Mouse (Mus musculus) large intestine, adult 2 months (tissue): ENCODE results near the gene Cdc27. TPM values are rescaled to one million over a fixed set of nuclear protein-coding genes. Genes with fewer than 3 reads are reported as not detected.
"Not testable (repeated sequence)": the region's sequence is repeated elsewhere in the genome, so short reads cannot be mapped to it uniquely, and the experiment has no call there.

Experiments
- DNase-seq: peaks from one replicate; pipeline ENCODE4 v3.0.0-alpha.2; 2012; ENCODE audit warnings: low read depth, low spot score
- WGBS: fragments of 180-500 bp; shearing (Covaris S2); methylation state at CpG from one replicate; pipeline ENCODE4 v1.1.7; 2018; 5-methylcytosine and 5-hydroxymethylcytosine counted together
- polyA plus RNA-seq: library from polyadenylated mRNA; depleted of rRNA; stranded (reverse); fragments of >200 nt; gene quantifications from 2 replicates; pipeline ENCODE4 v1.2.3, GENCODE M21; 2012

Cdc27 gene
- polyA plus RNA-seq, 1 experiment = 3.8 TPM

DNA sequence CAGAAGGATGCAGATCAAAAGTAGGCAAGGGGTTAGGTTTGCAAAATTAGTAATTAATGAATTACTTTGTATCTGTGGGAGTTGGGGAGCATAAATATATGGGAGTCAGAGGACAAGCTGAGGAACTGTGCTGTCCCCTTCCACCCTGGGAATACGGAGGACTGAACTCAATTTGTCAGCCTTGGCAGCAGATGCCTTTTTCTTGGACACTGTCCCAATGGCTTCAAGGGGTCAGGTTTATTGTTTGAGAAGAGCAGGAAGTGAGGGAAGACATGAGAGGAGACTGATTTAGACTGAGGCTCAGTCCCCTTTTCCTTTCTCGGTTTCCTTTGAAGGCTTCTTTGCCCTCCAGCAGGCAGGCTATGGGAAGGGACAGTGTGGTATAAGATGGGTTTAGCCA, 22.1 kb upstream of the Cdc27 start:
- no peak for DNase-seq
- 34% methylated on average over 2 of the region's 2 CpGs for WGBS

DNA sequence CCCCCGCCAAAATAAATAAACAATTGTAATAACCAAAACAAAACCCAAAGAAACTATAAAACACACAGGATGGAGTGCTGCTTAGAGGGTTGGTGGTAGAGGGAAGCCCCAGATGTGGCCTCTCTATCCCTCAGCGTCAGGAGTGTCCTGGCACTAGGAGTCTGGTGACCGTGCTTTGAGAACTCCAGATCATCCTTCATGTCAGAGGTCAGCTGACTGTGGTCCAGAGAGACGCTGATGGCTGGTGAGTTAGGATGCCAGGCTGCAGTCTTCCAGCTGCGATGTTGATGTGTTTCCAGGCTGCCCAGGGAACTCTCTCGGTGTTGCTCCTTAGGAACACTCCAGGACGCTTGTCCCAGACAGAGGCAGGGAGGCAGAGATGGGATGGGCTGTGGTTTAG, 21.7 kb upstream of the Cdc27 start:
- DNase-seq = no peak
- WGBS = 70% methylated on average over 7 of the region's 7 CpGs

DNA sequence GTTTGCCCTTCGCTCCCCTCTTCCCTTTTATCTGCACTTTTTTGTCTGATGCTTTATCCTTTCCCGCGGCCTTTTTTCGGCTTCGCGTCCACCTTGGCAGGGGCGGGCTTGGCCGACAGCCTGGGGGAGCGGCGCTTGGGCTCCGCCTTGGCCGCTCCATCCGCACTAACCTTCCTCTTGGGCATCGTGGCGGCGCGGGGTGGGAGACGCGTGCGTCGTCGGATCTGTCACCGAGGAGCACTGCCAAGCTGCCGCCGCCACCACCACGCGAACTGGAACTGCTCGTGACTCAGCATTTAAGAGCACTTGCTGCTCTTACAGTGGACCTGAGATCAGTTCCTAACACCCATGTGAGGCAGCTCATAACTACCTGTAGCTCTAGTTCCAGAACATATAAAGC, 21.0 kb upstream of the Cdc27 start:
- WGBS = 4% methylated on average over 28 of the region's 28 CpGs
- not testable (repeated sequence) for DNase-seq

DNA sequence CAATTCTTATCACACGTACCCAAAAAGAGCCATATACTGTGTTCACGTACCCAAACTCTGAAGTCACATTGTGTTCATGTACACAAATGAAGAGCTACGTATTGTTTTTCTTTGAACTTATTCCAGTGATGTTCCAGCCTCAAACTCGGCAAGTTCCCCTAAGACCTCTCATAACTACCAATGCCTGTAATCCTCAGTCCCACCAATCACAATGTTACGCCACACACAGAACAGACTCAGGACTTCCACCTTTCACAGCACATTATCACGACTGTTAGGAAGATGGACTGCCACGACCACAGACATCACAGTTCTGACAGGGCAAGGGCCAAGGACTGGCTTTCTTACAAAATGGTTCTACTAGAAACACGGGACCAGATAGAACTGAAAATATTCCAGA, 20.1 kb upstream of the Cdc27 start:
- 88% methylated on average over 8 of the region's 8 CpGs for WGBS
- not testable (repeated sequence) for DNase-seq

DNA sequence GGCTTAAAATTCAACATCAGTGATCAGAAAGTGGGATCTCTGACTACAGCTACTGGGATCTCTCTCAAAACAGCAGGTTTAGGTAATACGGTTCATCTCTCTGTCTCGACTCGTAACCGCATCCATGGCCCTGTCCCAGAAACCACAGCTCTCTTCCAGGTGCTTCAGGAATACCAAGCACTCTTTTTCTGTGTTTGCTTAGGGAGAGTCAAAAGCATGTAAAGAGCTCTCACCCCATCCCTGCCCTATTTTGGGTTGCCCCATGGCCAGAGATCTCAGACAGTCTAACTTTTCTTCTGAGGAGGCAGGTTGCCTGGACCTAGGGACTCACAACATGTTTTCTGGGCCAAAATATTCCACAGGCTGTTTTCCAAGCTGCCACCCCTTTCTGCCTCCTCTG, 17.9 kb upstream of the Cdc27 start:
- WGBS = 83% methylated on average over 4 of the region's 4 CpGs
- DNase-seq = no peak

DNA sequence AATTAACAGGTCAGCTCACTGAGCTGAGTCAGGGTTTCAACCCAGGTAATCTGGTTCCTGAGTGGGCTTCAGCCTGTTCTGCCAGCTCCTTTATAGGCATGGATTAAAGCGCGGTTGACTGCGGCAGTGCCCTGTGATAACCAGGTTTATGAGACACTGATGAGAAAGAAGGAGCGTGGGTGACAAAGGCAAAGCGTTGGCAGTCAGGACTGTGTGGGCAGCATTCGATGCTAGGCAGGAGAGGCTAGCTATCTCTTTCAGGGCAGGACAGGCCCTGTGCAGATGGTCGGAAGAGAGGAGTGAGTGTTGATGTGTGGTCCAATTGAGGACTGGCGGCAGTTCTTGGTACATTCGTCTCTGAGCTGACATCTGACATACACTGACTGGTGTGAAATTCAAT, 17.3 kb upstream of the Cdc27 start:
- WGBS = 88% methylated on average over 9 of the region's 9 CpGs

DNA sequence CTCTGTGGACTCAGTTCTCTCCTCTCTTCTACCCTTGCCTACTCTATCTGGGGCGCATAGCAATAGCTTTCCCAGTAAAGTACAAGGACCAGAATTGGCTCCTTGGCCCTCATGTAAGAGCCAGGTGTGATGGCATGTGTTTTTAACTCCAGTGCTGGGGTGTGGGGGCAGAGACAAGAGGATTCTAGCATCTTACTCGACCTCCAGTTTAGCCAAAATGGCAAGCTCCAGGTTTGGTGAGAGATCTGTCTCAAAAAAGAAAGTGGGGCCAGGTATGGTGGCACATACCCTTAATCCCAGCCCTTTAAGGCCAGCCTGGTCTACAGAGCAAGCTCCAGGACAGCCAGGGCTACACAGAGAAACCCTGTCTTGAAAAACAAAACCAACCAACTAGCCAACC, 16.4 kb upstream of the Cdc27 start:
- WGBS = 83% methylated on average over 2 of the region's 2 CpGs
- no peak for DNase-seq

More for the DNA sequence above, 17.3 kb upstream of the Cdc27 start:
- DNase-seq = no peak

DNA sequence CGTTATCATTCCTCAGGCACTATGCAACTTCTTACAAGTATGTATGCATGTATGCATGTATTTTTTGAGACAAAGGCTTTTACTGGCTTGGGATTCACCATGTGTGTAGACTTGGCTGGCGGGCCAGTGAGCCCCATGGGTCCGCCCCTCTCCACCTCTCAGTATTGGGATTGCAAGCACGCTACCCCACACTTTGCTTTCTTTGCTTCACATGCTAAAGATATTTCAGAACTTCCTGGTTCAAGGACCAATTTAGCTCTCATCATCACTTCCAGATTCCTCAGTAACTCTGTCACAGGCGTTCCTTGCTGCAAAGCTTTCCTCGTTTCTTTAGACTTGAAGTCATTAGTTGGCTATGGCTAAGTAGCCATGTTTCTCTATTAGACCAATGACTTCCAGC, 15.7 kb upstream of the Cdc27 start:
- no peak for DNase-seq
- 80% methylated on average over 6 of the region's 6 CpGs for WGBS

DNA sequence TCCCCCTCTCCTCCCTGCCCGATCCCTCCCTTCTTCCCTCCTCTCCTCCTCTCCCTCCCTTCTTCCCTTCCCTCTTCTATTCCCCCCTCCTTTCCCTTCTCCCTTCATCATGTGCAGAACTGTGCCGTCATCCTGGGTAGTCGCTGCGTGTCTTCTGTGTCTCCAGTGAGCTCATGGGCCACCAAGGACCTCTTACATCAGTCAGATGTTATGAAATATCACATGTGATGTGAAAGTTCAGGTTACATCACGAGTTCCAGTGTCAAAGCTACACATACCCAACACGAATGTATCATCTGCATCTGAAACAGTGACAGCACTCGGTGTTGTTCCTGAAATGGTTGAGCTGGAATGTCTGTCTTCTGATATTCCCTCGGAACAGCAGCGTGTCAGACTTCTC, 14.8 kb upstream of the Cdc27 start:
- no peak for DNase-seq
- WGBS = 80% methylated on average over 9 of the region's 9 CpGs

DNA sequence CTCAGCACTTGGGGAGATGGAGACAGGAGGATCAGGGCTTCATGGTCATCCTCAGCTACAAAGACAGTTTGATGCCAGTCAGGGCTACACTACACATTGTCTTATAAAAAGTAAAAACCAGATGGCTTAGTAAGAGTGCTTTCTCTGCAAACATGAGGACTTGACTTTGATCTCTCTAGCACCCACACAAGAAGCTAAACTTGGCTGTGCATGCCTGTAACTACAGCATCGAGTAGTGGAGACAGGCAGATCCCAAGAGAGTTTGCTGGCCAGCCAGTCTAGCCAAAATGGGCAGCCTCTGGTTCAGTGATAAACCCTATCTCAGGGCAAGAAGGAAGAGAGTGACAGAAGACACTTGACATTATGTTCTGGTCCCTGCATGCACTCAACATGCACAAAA, 13.1 kb upstream of the Cdc27 start:
- no peak for DNase-seq
- WGBS = 41% methylated on average over 1 of the region's 1 CpGs

DNA sequence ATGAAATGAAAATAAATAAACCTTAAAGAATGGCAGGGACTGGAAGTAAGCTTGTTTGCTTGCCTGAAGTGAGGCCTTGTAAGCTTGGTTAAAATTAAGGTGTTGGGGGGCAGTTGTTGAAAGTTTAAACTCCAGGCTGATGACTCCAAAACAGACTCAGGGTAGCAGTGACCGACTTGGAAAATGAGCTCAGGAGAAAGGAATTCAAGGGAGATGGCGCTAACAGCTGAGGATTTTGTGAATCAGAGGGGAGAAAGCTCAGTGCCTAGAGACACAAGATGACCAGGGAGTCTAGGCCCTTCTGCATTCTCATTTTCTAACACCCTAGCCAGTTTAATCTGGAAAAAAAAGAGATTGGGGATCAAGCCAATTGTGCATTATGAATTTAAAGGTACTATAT, 10.6 kb upstream of the Cdc27 start:
- no peak for DNase-seq
- WGBS = 44% methylated on average over 2 of the region's 2 CpGs

DNA sequence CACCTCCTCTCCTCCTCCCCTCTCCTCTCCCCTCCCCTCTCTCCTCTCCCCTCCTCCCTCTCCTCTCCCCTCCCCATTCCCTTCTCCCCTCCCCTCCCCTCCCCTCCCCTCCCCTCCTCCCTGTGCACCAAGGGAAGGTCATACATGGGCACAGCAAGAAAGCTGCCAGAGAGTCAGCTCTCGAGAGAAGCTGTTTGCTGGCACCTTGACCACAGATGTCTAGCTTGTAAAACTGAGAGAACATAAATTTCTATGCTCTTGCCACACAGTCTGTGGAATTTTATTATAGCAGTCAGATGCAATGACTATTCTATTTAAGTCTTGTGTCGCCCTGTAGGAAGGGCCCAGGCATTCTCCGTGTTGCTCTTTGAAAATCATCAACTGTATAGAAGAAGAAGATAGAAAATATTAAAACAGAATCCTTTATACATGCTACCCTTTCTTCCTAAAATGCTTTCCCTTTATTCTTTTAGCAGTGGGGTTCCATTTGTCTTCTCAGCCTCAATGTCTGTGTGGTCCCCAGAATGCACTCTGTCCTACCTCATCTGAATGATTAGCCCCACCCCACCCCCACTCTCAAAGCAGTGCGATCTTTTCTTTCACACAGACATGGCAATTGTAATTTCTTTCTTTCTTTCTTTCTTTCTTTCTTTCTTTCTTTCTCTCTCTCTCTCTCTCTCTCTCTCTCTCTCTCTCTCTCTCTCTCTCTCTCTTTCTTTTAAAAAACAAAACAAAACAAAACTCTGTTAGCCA, 8.4 kb upstream of the Cdc27 start:
- 50% methylated on average over 4 of the region's 4 CpGs for WGBS
- no peak for DNase-seq

DNA sequence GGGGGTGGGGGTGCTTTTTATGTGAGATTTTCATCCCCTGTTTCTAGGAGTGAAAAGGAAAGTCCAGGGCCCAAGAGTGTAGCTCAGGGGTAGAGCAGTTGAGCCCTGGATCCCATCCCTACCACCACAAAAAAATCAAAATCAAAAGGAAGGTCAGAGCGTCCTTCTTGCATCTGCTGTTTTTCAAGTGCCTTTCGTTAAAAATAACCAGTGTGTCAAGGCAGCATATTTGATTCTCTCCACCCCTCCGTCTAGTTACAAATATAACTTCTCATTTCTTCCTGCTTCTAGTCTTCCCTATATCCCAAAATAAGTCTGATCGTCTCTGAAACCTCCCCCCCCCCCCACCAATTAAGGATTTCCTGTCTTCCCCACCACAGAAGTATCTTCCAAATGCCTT, 7.6 kb upstream of the Cdc27 start:
- no peak for DNase-seq
- WGBS = 42% methylated on average over 4 of the region's 4 CpGs

DNA sequence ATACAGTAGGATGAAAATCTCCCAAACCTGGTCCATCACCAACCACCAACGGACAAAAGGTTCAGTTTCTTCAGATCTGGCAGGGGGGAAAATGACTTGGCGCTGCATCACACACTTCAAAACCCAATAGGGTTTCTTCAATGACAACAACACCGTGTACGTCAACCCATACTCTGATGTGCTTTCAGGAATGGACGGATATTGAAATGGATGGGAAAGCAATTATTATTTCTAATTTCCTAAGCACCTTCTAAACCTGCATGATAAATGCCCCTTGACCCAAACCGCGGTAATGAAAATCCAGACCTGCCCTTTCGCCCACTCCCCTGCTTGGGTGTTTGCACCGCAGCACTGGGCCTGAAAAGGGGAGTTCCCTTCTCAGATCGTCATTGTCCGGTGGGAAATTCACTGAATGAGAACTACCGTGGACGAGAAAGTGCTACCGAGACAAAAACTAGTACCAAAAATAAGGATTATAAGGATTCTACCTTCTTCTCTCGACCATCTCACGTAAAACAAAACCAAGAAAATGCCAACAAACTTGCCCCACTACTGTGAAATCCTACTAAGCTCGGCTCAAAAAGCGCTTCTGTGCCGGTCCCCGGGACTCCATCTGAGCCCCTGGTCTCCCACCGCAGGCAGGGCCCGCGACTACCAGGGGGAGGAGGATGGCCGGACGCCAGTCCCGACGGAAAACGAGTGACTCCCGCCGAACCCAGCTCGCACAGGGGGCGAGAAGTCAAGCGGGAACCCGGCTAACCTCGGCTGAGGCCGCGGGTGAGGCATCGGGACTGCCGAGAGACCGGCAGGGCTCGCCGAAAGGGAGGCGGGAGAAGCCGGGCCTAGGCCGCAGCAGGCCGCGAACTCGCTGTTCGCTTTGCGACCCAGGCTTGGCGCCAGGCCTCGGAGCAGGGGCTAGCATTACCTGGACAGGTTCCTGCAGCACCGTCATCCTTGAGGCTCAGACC, 698 bp downstream of the Cdc27 start:
- no peak for DNase-seq
- under 1% methylated on average over 53 of the region's 53 CpGs for WGBS

DNA sequence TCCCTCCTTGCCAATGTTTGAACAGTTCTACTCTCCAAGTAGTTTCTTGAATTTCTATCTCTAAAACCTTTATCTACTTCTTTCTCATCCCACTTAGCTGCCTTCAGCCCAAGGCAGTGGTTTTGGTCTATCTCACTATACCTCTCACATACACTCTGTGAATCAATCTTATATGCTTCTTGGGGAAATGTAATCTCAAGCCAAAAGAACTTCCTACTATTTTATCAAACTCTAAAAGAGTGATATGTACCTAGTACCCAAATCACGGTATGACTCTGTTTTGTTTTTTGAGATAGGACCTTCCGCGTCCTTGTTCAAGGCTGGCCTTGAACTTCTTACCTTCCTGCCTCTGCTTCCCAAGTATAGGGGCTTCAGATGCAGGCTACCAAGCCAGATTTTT, 2.9 kb downstream of the Cdc27 start:
- DNase-seq = no peak
- WGBS = 86% methylated on average over 3 of the region's 3 CpGs

DNA sequence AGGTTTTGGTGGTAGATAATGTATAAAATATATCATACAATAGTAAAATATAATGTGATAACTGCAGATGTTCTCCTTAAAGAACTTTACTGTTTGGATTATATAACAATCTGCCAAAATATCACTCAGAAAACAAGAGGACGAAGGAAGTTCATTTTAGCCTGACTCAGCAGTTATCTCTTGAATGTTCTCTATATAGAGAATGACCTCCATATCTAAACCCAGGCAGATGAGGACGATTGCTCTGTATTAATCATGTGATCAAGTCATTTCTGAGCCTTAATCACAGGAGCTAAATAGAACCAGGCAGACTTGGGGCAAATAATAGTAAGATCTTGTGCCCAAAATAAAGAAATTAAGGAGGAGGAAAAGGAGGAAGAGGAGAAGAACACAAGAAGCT, 5.9 kb downstream of the Cdc27 start:
- DNase-seq = no peak
- WGBS = 45% methylated on average over 2 of the region's 2 CpGs

DNA sequence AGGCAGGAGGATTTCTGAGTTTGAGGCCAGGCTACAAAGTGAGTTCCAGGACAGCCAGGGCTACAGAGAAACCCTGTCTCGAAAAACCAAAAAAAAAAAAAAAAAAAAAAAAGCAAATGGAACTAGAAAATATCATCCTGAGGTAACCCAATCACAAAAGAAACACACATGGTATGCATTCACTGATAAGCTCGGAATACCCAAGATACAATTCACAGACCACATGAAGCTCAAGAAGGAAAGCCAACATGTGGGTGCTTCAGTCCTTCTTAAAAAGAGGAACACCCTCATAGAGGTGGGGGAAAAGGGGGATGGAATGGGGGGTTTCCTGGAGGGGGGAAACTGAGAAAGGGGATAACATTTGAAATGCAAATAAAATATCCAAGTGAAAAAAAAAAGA, 7.1 kb downstream of the Cdc27 start:
- 91% methylated on average over 2 of the region's 2 CpGs for WGBS
- DNase-seq = not testable (repeated sequence)

DNA sequence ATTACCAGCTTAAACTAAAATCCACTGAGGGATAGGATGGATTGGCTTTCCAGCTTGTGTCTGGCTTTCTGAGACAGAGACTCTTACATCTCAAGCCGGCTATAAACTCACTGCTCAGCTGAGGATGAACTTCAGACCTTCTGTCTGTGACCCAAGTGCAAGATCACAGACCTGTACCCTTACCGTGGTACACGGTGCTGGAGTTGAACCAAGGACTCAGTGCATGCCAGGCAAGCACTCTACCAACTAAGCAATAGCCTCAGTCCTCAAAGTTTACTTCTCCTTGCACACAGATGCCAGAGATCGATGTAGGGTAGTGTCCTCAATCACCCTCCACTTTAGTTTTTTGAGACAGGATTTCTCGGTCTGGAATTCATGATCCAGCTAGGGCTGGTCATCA, 10.6 kb downstream of the Cdc27 start:
- DNase-seq = no peak

DNA sequence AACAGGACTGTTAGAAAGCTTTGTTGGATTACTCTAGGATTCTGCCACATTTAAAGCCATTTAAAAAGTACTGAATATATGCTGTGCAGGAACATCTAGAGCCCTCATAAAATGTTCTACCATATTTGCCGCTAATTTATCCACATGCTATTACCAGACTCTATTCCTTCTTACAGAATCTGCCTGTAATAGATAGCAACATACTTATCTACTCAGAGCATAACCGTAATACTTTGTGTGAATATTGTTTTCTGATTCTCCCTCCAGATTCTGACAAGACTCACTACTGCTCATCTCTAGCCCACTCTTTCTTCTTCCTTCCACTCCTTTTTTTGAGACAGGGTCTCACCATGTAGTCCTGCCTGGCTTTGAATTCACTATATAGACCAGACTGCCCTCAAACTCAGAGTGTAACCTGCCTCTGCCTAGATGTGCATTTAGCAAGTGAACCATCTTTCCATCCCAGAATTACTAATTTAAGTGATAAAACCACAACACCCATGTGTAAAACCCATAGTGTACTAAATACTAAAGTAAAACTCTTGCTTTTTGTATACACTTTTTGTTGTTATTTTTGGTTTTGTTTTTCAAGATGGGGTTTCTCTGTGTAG, 12.4 kb downstream of the Cdc27 start:
- DNase-seq = no peak
- WGBS = 96% methylated on average over 2 of the region's 2 CpGs

More for the DNA sequence above, 10.6 kb downstream of the Cdc27 start:
- 90% methylated on average over 5 of the region's 5 CpGs for WGBS

DNA sequence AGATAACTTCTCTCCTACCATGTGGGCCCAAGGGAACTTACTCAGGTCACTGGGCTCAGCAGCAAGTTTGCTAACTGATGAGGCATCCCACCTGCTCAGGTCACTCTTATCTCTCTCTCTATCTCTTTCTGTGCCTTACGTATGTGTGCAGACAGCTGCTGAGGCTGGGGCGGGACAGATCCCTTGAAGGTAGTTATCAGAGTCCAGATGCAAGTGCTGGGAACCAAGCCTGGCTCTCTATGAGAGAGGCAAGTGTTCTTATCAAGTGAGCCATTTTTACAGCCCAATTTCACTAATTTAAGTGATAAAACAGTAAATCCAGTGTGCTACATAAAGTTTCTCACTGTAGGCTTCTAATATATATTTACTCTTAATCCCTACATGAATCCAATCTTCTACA, 13.6 kb downstream of the Cdc27 start:
- no peak for DNase-seq
- WGBS = 57% methylated on average over 2 of the region's 2 CpGs
